Mouse (Mus musculus): Measurements from ENCODE around the gene Marc2.
A peak's percentile ranks its signal among the peaks of the same experiment; 100 is the strongest.

The Marc2 gene

DNA sequence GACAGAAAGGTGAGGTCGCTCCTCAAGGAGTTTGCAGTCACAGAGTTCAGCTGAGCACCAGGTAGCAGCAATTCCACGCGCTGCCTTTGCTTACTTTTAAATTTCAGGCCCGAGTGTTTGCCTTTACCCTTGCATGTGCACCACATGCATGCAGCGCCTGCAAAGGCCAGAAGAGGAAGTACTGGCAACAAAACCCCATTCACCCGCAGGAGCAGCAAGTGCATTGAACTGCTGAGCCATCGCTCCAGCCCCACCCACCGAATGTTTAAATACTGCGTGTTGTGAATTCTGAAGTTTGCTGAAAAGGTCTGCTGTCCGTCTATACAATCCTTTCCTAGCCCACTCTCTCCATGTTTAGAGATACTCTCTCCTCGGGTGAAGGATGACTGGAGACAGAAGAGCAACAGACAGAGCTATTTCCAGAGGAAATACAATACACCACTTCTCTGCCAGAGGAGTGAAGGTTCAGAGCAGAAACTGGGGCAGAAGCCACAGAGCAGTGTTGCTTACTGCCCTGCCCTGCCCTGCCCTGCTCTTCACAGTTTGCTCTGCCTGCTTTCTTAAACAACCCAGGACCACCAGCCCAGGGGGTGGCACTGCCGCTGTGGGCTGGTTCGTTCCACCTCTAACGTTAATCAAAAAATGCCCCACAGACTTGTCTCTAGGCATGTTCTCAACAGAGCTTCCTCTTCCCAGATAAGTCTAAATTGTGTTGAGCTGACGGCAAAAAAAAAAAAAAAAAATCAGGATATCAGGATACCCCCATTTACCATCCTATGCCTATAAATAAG lies 38.4 kb downstream of the Marc2 start:
- DNase-seq, result peak; percentile 57

DNA sequence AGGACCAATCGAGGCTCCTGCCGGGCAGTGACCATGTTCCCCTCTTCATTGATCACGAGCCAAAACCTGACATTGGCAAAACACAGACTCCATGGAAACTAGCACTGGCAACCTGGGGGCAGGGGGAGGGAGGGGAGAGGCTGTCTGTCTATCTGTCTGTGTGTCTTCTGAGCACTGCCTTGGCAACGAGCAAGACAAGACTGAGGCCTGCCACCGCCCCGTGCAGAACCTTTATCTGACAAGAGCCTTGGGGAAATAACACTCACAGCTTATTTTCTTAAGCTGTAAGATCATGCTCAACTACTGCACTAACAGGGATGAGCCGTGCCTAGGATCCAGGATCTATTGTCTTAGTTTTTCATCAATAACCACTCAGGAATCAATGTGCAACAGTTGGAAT lies 39.1 kb downstream of the Marc2 start:
- no peak for DNase-seq

DNA sequence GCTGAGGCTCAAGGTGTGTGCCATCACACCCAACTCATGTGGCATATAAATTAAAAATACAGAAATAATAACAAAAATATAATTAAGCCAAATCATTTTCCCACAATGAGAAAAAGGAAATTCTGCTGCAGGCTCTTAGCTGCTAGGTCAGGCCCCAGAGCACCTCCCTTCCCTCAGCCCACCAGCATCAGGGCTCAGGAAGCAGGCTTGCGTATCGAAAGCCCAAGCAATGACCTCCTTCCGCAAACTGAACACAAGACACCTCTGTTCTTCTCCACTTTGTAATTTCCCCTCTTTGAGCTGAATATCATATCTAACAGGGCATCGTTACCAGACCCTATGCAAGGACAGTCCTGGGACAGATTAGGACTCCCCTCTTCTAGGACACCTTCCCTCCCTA lies 40.5 kb downstream of the Marc2 start:
- no peak for DNase-seq

DNA sequence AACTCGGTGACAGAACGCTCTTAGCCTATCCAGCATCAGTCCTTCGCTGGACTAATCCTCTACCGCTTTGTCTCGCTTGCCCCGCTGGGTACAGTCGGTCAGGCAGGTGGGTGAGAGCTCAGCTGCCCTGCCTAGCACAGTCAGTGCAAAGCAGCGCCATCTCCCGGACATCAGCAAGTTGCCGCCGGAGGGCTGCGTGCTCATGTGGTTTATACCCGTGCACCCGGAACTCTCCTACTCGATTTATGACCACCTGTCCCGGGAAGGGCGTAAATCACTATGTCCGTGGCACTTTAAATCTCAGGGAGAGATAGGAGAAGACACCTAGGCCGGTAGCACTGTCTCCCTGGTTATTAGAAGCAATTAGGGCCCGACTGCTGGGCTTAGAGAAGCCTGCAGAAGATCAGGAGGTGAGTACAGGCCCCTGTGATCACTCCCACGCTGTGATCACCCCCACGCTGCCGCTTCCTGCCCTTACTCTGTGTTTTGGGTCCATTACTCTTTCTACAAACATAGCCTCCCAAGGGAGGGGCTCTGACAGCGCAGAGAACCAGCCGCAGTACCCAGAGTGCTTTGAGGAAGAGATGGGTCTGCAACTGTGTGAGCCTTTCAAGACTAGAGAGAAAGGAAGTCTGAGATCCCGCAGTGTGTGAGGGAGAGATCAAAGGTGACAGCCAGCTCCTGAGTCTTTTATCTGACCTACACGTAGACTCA lies 52.9 kb downstream of the Marc2 start:
- DNase-seq, result peak; percentile 91

DNA sequence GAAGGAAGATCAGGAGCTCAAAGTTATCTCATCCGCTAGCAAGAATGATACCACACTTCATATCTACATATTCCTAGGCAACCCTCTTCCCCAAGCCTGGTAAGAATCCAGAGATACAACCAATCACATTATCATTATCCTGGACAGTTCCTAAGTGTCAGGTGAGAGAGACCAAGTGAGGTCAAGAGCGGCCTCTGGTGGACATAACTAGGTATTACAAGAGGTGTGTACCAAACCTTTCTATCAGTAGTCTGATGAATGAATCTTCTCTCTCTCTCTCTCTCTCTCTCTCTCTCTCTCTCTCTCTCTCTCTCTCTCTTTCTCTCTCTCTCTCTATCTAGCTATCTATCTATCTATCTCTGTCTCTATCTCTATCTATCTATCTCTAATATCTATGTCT lies 55.1 kb downstream of the Marc2 start:
- peak; percentile 58 for DNase-seq

DNA sequence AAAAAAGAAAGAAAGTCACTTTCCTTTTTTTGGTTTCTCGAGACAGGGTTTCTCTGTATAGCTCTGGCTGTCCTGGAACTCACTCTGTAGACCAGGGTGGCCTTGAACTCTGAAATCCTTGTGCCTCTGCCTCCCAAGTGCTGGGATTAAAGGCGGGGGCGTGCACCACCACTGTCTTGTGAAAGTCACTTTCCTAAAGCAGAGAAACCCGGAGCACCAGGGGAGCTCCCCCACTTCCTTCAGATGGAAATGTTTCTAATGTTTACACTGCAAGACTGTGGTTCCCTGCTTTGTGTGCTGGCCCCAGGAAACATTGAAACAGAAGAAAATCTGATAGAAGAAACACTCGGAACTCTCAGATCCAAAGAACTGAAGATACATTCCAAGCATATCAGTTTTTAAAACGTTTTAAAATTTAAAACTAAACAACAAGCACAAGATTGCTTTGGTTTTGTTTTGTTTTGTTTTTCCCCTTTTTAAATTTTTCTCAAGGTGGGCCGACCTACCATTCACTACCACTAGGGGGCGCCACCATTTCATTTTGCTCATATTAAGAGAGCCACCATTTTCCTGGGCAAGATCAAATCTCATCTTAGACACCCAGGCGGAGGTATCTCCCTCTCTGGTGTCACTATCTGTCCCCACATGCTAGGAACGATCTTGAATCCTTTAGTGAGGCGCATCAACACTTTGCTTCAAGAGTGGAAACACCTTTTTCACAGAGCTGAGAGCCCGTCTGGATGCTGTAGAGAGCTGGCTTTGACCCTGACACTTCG lies 59.7 kb downstream of the Marc2 start:
- peak; percentile 53 for DNase-seq

DNA sequence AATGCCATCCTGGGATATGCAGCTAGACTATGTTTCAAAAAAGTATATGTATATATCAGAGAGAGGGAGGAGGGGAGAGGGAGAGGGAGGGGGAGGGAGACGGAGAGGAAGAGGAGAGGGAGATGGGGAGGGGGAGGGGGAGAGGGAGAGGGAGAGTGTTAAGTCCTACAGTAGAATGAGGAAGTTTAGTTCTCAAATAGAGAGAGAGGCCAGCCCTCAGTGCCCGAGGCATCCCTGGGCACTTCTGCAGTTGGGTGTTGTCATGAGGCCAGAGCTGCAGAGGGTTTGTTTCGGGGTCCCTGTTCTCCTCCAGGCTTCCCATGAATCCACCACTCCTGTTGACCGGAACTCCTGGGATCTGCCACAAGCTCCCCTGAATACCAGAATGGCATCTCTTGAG lies 62.6 kb downstream of the Marc2 start:
- no peak for DNase-seq

DNA sequence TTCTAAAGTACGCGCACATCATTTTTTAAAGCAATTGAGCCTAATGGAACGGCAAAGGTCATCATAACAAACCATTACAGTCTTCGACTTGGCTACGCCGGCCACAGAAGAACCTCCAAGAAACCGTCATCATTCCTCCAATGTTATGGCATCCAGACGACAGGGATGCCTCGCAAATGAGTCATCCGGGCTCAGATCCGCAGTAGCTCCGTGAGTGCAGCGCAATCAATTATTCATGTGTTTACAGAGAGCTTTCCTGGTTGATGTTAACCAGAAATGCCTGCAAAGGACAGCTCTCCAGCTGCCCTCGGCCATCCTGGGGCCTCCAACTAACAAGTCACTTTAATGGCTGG lies 64.1 kb downstream of the Marc2 start:
- DNase-seq, result no peak

DNA sequence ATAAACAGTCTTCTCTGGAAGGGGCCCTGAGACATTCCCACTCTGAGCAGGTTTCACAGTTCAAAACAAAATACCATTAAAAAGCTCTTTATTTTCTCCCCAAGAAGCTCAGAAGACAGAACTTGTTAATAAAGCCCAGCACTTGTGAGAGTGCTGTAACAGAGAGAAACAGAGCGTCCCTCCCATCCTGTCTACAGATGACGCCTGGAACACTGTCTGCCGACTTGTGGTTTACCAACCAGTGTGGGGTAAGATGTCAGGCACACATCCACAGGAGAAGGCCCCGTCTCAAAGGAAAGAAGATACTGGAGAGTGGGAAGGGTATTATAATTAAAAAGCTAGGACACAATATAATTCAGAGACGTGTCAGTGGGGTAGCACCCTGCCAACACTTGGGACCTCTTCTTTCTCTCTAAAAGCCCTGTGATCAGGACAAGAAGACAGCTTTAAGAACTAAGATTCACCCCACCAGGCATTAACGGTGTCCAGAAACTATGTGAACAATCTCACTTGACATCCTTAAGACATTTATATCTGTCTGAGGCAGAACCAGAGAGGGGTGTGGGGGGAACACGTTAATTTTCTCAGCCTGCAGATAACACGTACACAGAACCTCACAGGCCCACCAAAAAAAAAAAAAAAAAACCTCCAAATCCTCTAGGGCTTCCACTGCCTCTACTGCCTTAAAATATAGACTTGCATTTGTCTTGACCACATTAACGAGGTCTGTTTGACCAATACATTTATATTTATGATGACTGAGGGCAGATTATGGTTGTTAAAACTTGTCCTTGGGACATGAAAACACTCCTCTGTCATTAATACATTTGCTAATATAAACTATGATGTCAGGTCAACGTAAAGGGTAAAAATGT lies 64.7 kb downstream of the Marc2 start:
- DNase-seq, result no peak

DNA sequence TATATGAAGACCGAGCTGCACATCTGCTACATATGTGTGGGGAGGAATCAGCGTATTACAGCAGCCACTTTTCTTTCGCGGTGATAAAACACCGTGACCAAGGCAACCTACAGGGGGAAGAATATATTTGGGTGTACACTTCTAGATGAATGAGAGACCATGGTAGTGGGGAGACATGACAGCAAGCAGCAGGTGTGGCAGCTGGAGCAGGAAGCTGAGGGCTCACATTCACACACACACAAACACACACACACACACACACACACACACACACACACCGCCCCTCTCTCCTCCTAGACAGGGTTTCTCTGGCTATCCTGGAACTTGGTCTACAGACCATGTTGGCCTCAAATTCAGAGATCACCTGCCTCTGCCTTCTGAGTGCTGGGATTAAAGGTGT lies 68.1 kb downstream of the Marc2 start:
- no peak for DNase-seq

DNA sequence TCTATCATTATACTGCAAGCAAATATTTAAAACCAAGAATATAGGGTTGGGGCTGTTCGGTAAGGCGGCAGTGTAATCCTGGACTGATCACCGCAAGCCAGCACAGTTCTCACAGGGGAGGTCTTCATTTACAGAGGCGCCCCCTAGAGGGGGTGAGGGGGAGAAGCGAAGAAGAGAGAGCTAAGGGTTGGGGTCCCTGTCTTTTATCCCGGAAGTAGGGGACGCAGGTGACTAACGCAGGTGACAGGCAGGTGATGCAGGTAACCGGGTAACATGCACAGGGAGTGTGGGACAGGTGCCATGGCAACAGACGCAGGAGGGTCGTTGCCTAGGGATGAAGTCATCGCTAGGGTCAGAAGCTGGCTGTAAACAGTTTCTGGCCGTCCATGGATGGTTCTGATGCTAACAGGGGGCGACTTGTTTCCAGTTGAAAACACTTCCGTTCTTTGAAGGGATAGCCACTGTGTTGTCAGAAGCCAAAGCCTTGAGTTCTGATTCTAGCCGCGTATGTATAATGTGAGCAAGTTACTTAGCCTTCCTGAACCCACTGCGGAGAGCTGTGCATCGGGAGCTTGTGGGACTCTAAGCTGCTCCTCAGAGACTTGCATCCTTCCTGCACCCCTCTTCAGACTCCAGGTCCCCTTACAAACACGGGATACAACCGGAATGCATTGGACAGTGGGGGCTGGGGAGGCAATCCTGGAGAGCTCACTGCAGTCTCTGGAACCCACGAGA lies 69.0 kb downstream of the Marc2 start:
- peak; percentile 25 for DNase-seq

DNA sequence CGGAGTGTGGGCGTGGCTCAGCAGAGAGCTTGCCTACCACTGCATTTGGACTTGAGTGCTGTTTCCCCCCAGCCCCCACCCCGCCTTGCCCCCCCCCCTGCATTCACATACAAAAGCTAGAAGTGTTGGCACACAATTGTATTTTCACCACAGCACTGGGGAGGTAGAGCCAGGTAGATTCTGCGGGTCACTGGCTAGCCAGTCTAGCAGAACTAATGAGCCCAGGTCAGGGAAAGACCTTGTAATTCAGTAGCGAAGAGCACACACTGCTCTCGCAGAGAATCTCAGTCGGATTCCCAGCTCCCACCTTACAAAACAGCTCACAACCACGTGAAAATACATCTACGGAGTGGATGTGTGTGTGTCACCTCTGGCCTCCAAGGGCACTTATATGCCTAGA lies 71.0 kb downstream of the Marc2 start:
- no peak for DNase-seq

DNA sequence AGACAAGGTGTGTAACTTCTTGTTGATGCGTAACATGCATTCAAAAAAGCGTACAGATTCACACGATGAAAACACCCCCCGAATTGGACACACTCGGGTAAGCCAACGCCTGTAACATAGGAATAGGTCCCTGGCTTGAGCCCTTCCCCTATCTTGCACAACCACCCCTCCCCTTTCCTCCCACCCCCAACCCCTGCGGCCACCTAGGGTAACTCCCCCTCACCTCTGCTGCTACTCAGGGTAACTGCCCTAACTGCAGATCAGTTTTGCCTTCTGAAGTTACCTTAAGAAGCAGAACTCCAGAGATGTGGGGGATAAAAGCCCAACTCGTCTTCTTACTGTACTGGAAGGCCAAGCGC lies 74.4 kb downstream of the Marc2 start:
- DNase-seq, result no peak

DNA sequence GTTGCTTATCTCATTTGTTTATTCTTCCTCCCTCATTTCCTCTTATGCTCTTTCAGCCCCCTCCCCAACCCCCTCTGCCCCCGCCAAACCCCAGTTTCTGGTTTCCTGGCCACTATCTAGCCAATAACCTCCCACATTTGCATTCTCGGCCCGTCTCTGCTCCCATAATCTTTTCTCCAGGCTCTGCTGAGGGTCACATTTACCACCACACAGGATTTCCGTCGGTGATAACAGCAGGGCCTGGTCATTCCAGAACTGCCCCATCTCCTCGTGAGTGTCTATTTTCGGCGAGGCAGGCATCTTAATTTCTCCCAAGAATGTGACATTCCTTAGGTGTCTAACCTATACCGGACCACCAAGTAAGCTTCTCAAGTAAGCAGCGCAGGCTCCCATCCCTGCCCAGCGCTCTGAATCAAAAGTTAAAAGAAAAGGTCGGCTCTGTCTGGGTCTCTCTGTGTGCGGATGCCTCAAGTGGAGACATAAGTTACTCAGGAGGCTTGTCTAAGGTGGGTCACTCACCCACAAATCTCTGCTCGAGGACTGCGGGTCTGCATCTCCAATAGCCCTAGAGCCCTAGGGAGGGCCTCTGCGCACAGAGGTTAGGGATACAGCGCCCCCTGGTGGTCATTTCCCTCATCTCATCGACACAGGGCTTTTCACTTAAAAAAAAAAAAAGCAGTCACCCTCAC lies 74.9 kb downstream of the Marc2 start:
- DNase-seq, result peak; percentile 90

DNA sequence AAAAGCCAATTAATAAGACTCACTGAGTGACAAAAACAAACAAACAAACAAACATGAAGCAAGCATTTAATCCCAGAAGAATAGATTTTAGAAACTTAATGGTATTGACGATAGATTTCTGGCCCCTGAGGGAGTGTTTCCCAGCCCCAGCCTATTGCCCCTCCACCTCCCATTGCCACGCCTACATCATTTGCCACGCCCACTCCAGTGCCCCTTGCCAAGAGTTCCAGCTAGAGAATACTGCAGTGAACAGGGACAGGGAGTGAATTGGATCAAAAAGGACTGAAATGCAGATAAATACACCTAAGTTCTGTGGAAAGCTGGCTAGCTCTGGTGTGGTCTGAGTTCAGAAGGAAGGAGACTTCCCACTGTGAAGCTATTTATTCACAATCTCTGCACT lies 82.4 kb downstream of the Marc2 start:
- DNase-seq, result no peak

Measured in thymus, postnatal 4 days (tissue).